Mouse (Mus musculus) skeletal muscle tissue, adult 2 months (tissue): ENCODE results near the gene Cdh1.
A peak's percentile ranks its signal among the peaks of the same experiment; 100 is the strongest.

Experiments used
- DNase-seq: peaks from one replicate; pipeline ENCODE4 v3.0.0-alpha.2; 2012; ENCODE audit warnings: low read depth, low spot score

Gene Cdh1

GRCm38 (mm10) chr8:106651994-106652393 lies 48.8 kb downstream of the Cdh1 start:
- DNase-seq: no peak

GRCm38 (mm10) chr8:106656046-106656445 lies 52.9 kb downstream of the Cdh1 start:
- DNase-seq: no peak

GRCm38 (mm10) chr8:106672786-106673185 lies 69.6 kb downstream of the Cdh1 start:
- no peak for DNase-seq

GRCm38 (mm10) chr8:106674318-106674717 lies 71.2 kb downstream of the Cdh1 start:
- no peak for DNase-seq

- DNase-seq: no peak
These were observed 71.7 kb downstream of the Cdh1 start for GRCm38 (mm10) chr8:106674894-106675293.

GRCm38 (mm10) chr8:106682971-106683668 lies 80.0 kb downstream of the Cdh1 start, which contains the start of gene Tango6:
TSS of gene Tango6 (plus strand) at chr8:106683068.
- DNase-seq: peak; percentile 85

GRCm38 (mm10) chr8:106684387-106684786 lies 81.2 kb downstream of the Cdh1 start:
- no peak for DNase-seq

- DNase-seq: peak; percentile 35
These were observed 84.3 kb downstream of the Cdh1 start for GRCm38 (mm10) chr8:106687479-106687878.

- peak; percentile 40 for DNase-seq
These were observed 94.6 kb downstream of the Cdh1 start for GRCm38 (mm10) chr8:106697748-106698248.

- no peak for DNase-seq
These were observed 96.4 kb downstream of the Cdh1 start for GRCm38 (mm10) chr8:106699588-106699987.

- DNase-seq: no peak
These were observed 97.0 kb downstream of the Cdh1 start for GRCm38 (mm10) chr8:106700131-106700530.

GRCm38 (mm10) chr8:106701360-106701759 lies 98.2 kb downstream of the Cdh1 start:
- DNase-seq: no peak

GRCm38 (mm10) chr8:106704199-106704900 lies 101.2 kb downstream of the Cdh1 start:
- DNase-seq: no peak

GRCm38 (mm10) chr8:106704901-106705321 lies 101.8 kb downstream of the Cdh1 start:
- peak; percentile 63 for DNase-seq

GRCm38 (mm10) chr8:106706194-106706593 lies 103.0 kb downstream of the Cdh1 start:
- no peak for DNase-seq

GRCm38 (mm10) chr8:106710002-106710401 lies 106.9 kb downstream of the Cdh1 start:
- no peak for DNase-seq

GRCm38 (mm10) chr8:106712487-106712886 lies 109.3 kb downstream of the Cdh1 start:
- DNase-seq: no peak

- no peak for DNase-seq
These were observed 111.1 kb downstream of the Cdh1 start for GRCm38 (mm10) chr8:106714297-106714696.

GRCm38 (mm10) chr8:106718091-106718500 lies 114.9 kb downstream of the Cdh1 start:
- peak; percentile 90 for DNase-seq
